Mouse (Mus musculus) embryonic fibroblast, embryonic 13.5 days (primary cell): Measurements from ENCODE around the gene Exosc7.

Experiments
- CTCF ChIP-seq: IDR thresholded peaks from 2 replicates; pipeline ENCODE4 v1.5.1; 2011; ENCODE audit warnings: mild to moderate bottlenecking, control low read depth, low read length, moderate library complexity, borderline replicate concordance; ENCODE audit not compliant: insufficient read depth
- POLR2A ChIP-seq: IDR thresholded peaks from 2 replicates; pipeline ENCODE4 v1.6.1; 2011; ENCODE audit warnings: low read depth, mild to moderate bottlenecking, control low read depth, low read length, moderate library complexity

DNA sequence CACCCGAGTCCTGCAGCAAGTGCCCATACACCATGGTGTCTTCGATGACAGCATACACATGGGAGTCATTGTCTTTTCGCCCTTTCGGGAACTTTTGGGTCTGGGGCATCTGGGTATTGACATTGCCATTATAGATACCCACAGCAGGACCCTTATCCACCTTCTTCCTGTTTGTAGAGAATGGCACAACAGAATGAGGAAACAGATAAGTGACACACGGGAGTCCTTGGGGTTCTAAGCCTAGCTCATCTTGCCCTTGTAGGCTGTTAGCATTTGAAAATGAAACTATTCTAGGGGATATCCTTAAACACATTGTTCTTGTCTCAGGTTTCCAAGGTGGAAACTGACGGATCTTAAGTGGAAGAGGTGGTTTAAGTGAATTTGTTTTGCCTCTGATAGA, 60.7 kb downstream of the Exosc7 start:
- TF ChIP-seq POLR2A (no peak), CTCF (no peak)
